Mouse (Mus musculus) lung, postnatal 0 days (tissue): Measurements from ENCODE around the gene Carmil3. TPM values are rescaled to one million over a fixed set of nuclear protein-coding genes. Genes with fewer than 3 reads are reported as not detected.

Experiments
- ATAC-seq: fragments of 200-750 bp; cut with Nextera tagmentation; 2 replicates; pipeline ENCODE4 v1.8.0; 2017; ENCODE audit warnings: moderate library complexity
- DNase-seq: peaks from one replicate; pipeline ENCODE4 v3.0.0-alpha.2; 2016; ENCODE audit warnings: low spot score
- H3K27ac ChIP-seq: fragments of 300-500 bp; sonication (generic); 2 replicates; pipeline ENCODE4 v1.5.1; 2014; ENCODE audit warnings: antibody characterized with exemption, mild to moderate bottlenecking, low read length, mixed read lengths
- H3K27me3 ChIP-seq: fragments of 300-500 bp; sonication (generic); replicated peaks from 2 replicates; pipeline ENCODE4 v1.6.1; 2014; ENCODE audit warnings: low read length, mixed read lengths; ENCODE audit not compliant: insufficient read depth
- H3K36me3 ChIP-seq: fragments of 300-500 bp; sonication (generic); 2 replicates; pipeline ENCODE4 v1.6.1; 2014; ENCODE audit warnings: low read length, mixed read lengths; ENCODE audit not compliant: insufficient read depth
- H3K4me1 ChIP-seq: fragments of 300-500 bp; sonication (generic); 2 replicates; pipeline ENCODE4 v1.6.1; 2014; ENCODE audit warnings: antibody characterized with exemption, low read depth, low read length, mixed read lengths; ENCODE audit not compliant: insufficient read depth
- H3K4me2 ChIP-seq: fragments of 300-500 bp; sonication (generic); replicated peaks from 2 replicates; pipeline ENCODE4 v1.6.1; 2014; ENCODE audit warnings: low read depth, mild to moderate bottlenecking, low read length, moderate library complexity, mixed read lengths
- H3K4me3 ChIP-seq: fragments of 300-500 bp; sonication (generic); 2 replicates; pipeline ENCODE4 v1.5.1; 2014; ENCODE audit warnings: low read depth, low read length
- H3K9ac ChIP-seq: fragments of 300-500 bp; sonication (generic); replicated peaks from 2 replicates; pipeline ENCODE4 v1.6.1; 2014; ENCODE audit warnings: low read depth, mild to moderate bottlenecking
- H3K9me3 ChIP-seq: fragments of 300-500 bp; sonication (generic); 2 replicates; pipeline ENCODE4 v1.6.1; 2016; ENCODE audit warnings: low read length, mixed read lengths
- CTCF ChIP-seq: IDR thresholded peaks from 2 replicates; pipeline ENCODE4 v1.5.1; 2016; ENCODE audit warnings: antibody characterized with exemption, mild to moderate bottlenecking
- EP300 ChIP-seq: IDR thresholded peaks from 2 replicates; pipeline ENCODE4 v1.6.1; 2016; ENCODE audit warnings: antibody characterized with exemption, mild to moderate bottlenecking, control low read depth
- WGBS: fragments of 180-500 bp; shearing (Covaris S2); extraction: QIAGEN DNeasy Blood & Tissue Kit; methylation state at CpG from one replicate; pipeline ENCODE4 v1.1.7; 2014; 5-methylcytosine and 5-hydroxymethylcytosine counted together
- polyA plus RNA-seq: library from polyadenylated mRNA; unstranded; fragments of >200 nt; fragmentation: Nextera tagmentation; extraction: Ambion mirVana; gene quantifications from 2 replicates; pipeline ENCODE4 v1.2.1, GENCODE M21; 2015

The Carmil3 gene
- polyA plus RNA-seq, 1 experiment from 2014 or later, result 0.23 TPM

DNA sequence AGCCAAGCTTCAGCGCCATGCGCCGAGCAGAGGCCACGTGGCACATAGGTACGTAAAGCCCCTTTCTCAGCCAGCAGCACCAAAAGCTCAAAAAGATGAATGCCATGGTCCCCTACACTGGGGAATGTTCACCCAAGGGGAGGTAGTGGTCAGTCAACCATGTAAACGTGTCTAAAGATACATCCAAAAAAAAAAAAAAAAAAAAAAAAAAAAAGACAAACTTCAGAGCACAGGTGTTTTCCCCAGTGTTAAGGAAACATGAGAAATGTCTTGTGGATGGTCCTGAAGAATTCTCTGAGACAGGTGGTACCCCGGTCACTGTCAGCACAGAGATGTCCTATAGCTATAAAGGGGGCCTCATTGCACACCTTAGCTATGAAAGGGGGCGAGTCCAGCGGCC, 15.2 kb downstream of the Carmil3 start:
- DNase-seq (no peak), ATAC-seq (no peak)
- WGBS, result 78% methylated on average over 9 of the region's 9 CpGs
- Histone ChIP-seq H3K9me3 (no peaks in the 10 kb centered on the region), H3K4me1 (no peaks in the 10 kb centered on the region), H3K4me2 (no peak overlapping the region), H3K9ac (no peak overlapping the region), H3K27ac (no peak overlapping the region), H3K36me3 (no peaks in the 10 kb centered on the region), H3K27me3 (no peaks in the 10 kb centered on the region), H3K4me3 (no peak overlapping the region)
- no peak for TF ChIP-seq EP300
- TF ChIP-seq CTCF, result no peak

DNA sequence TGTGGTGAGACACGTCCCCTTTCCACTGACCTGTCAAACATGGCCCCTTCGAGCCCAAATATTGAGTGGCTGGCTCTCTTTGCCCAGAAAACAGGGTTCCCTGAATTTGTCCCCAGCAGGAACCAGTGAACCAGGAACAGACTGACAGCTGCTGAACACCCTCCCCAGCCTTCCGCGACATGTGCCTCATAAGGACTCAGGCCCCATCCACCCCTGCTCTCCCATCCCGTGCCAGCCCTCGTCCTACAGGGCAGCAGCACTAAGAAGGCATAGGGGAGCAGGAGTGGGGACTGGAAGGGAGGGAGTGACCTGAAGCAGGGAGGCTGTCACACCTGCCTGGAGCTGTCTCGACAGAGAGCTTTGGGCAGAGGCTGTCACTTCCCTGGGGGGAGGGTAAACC, 17.4 kb downstream of the Carmil3 start:
- no peaks in the 10 kb centered on the region for H3K9me3 ChIP-seq
- H3K27me3 ChIP-seq, result no peaks in the 10 kb centered on the region
- DNase-seq (no peak), ATAC-seq (no peak; the same call in 1 of the 2 replicates)
- H3K4me1 ChIP-seq, result no peaks in the 10 kb centered on the region
- H3K4me2 ChIP-seq, result no peak overlapping the region
- WGBS, result 40% methylated on average over 7 of the region's 7 CpGs
- H3K27ac ChIP-seq, result no peak overlapping the region
- TF ChIP-seq EP300 (no peak), CTCF (no peak)
- no peaks in the 10 kb centered on the region for H3K36me3 ChIP-seq
- H3K4me3 ChIP-seq, result no peak overlapping the region
- H3K9ac ChIP-seq, result no peak overlapping the region

DNA sequence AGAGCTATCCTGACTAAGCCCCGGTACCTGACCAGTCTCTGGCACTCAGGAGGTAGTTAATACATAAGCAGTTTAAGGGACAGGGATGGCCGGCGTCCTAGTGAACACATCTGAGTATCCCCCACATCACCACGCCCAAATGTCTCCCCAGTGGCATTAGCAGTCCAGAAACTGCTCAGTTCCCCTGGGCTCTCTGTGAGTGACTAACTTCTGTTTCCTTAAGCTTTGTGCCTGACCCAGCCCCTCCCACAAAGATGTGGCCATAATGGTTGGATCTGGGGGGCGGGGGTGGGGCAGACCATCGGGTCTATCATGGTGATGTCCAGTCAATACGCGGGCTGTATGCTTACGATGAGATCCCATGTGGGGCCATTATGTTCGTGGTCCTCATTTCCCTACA, 19.1 kb downstream of the Carmil3 start:
- Histone ChIP-seq H3K27me3 (no peaks in the 10 kb centered on the region), H3K4me2 (no peak overlapping the region), H3K27ac (no peak overlapping the region), H3K9me3 (no peaks in the 10 kb centered on the region), H3K4me3 (no peak overlapping the region), H3K36me3 (no peaks in the 10 kb centered on the region), H3K4me1 (no peaks in the 10 kb centered on the region), H3K9ac (no peak overlapping the region)
- TF ChIP-seq EP300 (no peak), CTCF (no peak)
- 73% methylated on average over 10 of the region's 10 CpGs for WGBS
- ATAC-seq, result no peak
- no peak for DNase-seq

DNA sequence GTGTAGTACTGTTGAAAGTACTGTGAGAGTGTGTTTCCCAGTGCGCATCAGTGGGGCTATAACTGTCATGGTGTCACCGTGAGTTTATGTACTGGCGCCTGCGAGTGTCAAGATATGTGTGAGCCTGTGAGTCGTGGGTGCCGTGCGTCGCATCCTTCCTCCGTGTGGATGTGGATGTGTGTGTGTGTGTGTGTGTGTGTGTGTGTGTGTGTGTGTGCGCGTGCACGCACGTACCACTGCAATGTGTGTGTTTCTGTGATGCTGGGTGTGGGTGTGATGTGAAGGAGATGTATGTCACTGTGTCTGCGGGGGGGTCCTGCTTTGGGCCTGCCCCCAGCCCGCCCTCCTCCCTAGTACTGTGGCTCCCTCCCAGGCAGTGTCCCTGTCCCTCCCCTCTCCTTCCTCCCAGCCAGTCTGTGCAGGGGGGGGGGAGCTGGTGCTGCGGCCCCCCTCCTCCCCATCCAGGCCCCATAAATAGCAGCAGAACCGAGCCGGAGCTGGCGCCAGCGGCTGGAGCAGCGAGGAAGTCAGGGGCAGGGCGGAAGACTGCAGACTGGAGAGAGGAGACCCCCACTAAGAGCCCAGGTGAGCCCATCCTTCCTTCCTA, 19.8 kb downstream of the Carmil3 start, which contains the start of gene Cpne6:
TSS of gene Cpne6 (plus strand) at position 321 of the 607 bp plus-strand sequence.
- Histone ChIP-seq H3K4me1 (no peaks in the 10 kb centered on the region), H3K4me2 (no peak within 1 kb of the TSS), H3K27me3 (no peaks in the 10 kb centered on the region), H3K9me3 (no peaks in the 10 kb centered on the region), H3K27ac (no peak within 1 kb of the TSS), H3K4me3 (no peak within 1 kb of the TSS), H3K36me3 (no peaks in the 10 kb centered on the region), H3K9ac (no peak within 1 kb of the TSS)
- ATAC-seq, result no peak
- DNase-seq, result no peak
- TF ChIP-seq CTCF, result no peak
- WGBS, result 77% methylated on average over 16 of the region's 22 CpGs

DNA sequence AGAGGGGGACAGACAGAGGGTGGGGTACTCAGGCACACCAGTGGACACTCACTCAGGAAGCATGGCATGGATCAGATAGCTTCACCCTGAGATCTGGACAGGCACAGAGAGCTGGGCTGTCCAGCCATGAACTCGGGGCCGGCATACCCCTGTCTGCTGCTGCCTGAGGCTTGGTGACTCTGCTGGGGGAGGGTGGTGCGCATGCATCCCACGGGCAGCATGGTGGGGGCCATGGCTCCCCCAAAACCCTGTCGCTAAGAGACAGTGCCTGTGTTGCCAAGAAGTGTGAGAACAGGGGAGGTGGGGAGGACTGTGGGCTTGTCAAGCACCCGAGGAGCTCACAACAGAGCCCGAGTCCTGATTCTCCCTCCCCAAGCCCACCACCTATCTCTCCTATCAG, 20.6 kb downstream of the Carmil3 start:
- TF ChIP-seq CTCF (no peak), EP300 (no peak)
- no peak overlapping the region for H3K4me2 ChIP-seq
- DNase-seq (no peak), ATAC-seq (no peak)
- no peak overlapping the region for H3K9ac ChIP-seq
- no peak overlapping the region for H3K27ac ChIP-seq
- WGBS, result 45% methylated on average over 7 of the region's 7 CpGs
- H3K27me3 ChIP-seq, result no peaks in the 10 kb centered on the region
- no peaks in the 10 kb centered on the region for H3K36me3 ChIP-seq
- H3K4me3 ChIP-seq, result no peak overlapping the region
- no peaks in the 10 kb centered on the region for H3K9me3 ChIP-seq
- no peaks in the 10 kb centered on the region for H3K4me1 ChIP-seq

DNA sequence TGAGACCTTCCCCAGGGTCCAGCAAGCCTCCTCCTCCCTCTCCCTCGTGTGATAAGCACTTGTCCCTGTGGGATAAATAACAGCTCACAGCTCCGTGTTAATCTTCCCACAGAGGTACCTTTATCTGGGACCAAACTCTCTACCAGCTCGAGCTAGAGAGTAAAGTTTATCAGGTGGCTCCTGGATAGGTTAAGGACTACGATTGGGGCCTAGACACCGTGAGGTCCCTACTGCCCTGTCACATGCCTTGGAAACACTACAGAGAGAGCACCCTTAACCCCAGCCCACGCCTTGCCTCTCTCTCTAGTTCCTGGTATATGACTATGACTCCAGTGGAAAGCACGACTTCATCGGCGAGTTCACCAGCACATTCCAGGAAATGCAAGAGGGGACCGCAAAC, 23.5 kb downstream of the Carmil3 start:
- ATAC-seq, result no peak
- no peaks in the 10 kb centered on the region for H3K9me3 ChIP-seq
- no peak overlapping the region for H3K27ac ChIP-seq
- no peak overlapping the region for H3K9ac ChIP-seq
- WGBS, result 51% methylated on average over 10 of the region's 10 CpGs
- no peak for TF ChIP-seq EP300
- TF ChIP-seq CTCF, result no peak
- H3K36me3 ChIP-seq, result no peaks in the 10 kb centered on the region
- no peak overlapping the region for H3K4me3 ChIP-seq
- no peak for DNase-seq
- H3K4me1 ChIP-seq, result no peaks in the 10 kb centered on the region
- H3K27me3 ChIP-seq, result 0 out of 2 replicates have a peak, but pooled peaks cover 1% of the 10 kb centered on the region
- H3K4me2 ChIP-seq, result no peak overlapping the region

DNA sequence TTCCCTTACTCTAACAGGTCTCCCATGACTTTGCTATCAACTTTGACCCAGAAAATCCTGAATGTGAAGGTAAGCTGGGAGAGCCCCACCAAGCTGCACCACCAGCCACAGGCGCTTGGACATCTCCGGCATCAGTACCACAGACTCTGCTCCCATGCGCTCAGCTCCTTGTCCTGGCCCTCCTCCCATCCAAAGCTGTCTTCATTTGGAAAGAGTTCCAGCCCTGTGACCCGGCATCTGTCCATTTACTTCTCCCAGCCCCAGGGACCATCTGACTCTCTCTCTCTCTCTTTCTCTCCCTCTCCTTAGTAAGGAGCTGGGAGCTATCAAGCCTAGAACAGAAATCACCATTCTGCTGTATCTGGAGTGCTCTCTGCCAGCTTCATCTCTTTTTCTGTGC, 25.4 kb downstream of the Carmil3 start:
- H3K4me1 ChIP-seq, result peaks cover 2% of the 10 kb centered on the region; the same call in 1 of the 2 replicates
- no peak for DNase-seq
- H3K27me3 ChIP-seq, result peaks cover 15% of the 10 kb centered on the region; the same call in 1 of the 2 replicates
- H3K36me3 ChIP-seq, result no peaks in the 10 kb centered on the region
- no peak overlapping the region for H3K4me2 ChIP-seq
- H3K9me3 ChIP-seq, result no peaks in the 10 kb centered on the region
- H3K9ac ChIP-seq, result no peak overlapping the region
- WGBS, result 87% methylated on average over 4 of the region's 4 CpGs
- no peak for ATAC-seq
- TF ChIP-seq EP300, result no peak
- TF ChIP-seq CTCF, result no peak
- H3K27ac ChIP-seq, result no peak overlapping the region
- no peak overlapping the region for H3K4me3 ChIP-seq
